Mouse (Mus musculus) heart, embryonic 11.5 days (tissue): Measurements from ENCODE around the gene Dnttip1. TPM values are rescaled to one million over a fixed set of nuclear protein-coding genes. Genes with fewer than 3 reads are reported as not detected.
"Not testable (repeated sequence)": the region's sequence is repeated elsewhere in the genome, so short reads cannot be mapped to it uniquely, and the experiment has no call there.

Experiments
- ATAC-seq: fragments of 200-750 bp; cut with Nextera tagmentation; replicated peaks from 2 replicates; pipeline ENCODE4 v1.8.0; 2017; ENCODE audit warnings: moderate library complexity; ENCODE audit not compliant: insufficient number of reproducible peaks, low FRiP score, low TSS enrichment
- H3K27ac ChIP-seq: fragments of 300-500 bp; sonication (generic); 2 replicates; pipeline ENCODE4 v1.5.1; 2014; ENCODE audit warnings: mild to moderate bottlenecking, low read depth, low read length
- H3K27me3 ChIP-seq: fragments of 300-500 bp; sonication (generic); 2 replicates; pipeline ENCODE4 v1.6.1; 2014; ENCODE audit warnings: mild to moderate bottlenecking, low read length, mixed read lengths; ENCODE audit not compliant: control insufficient read depth, insufficient read depth
- H3K36me3 ChIP-seq: fragments of 300-500 bp; sonication (generic); 2 replicates; pipeline ENCODE4 v1.6.1; 2014; ENCODE audit warnings: mild to moderate bottlenecking, low read length, moderate library complexity, mixed read lengths; ENCODE audit not compliant: control insufficient read depth, insufficient read depth
- H3K4me1 ChIP-seq: fragments of 300-500 bp; sonication (generic); 2 replicates; pipeline ENCODE4 v1.6.1; 2014; ENCODE audit warnings: low read length; ENCODE audit not compliant: control insufficient read depth, insufficient read depth
- H3K4me2 ChIP-seq: fragments of 300-500 bp; sonication (generic); 2 replicates; pipeline ENCODE4 v1.6.1; 2014; ENCODE audit warnings: mild to moderate bottlenecking, moderate library complexity
- H3K4me3 ChIP-seq: fragments of 300-500 bp; sonication (generic); 2 replicates; pipeline ENCODE4 v1.5.1; 2014; ENCODE audit warnings: low read depth, low read length
- H3K9ac ChIP-seq: fragments of 300-500 bp; sonication (generic); 2 replicates; pipeline ENCODE4 v1.6.1; 2014; ENCODE audit warnings: mild to moderate bottlenecking, low read depth, low read length, moderate library complexity
- H3K9me3 ChIP-seq: fragments of 300-500 bp; sonication (generic); replicated peaks from 2 replicates; pipeline ENCODE4 v1.6.1; 2016; ENCODE audit warnings: low read length; ENCODE audit not compliant: control insufficient read depth
- WGBS: fragments of 180-500 bp; shearing (Covaris S2); extraction: QIAGEN DNeasy Blood & Tissue Kit; methylation state at CpG from one replicate; pipeline ENCODE4 v1.1.7; 2014; ENCODE audit not compliant: insufficient replicate concordance; 5-methylcytosine and 5-hydroxymethylcytosine counted together
- polyA plus RNA-seq: library from polyadenylated mRNA; unstranded; fragments of >200 nt; fragmentation: Nextera tagmentation; extraction: Ambion mirVana; gene quantifications from 2 replicates; pipeline ENCODE4 v1.2.1, GENCODE M21; 2014

The Dnttip1 gene
- polyA plus RNA-seq, 1 experiment from 2014 or later, result 57.3 TPM

DNA sequence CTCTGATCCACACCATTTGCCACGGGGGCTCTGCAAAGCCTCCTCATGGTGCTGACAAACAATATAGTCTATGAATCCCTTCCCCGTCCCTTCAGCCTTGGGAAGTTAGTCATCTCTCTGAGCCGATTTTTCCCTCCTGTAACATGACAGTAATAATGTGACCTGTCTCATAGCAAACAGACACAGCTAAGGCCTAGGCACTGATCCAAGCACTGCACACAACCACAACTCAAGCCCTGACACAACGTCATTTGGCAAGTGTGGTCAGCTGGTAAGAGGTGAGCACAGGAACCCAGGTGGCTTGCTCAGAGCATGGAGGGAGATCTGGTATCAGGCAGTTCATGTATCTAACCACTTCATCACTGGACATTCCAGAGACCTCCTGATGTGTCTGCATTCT lies 50.1 kb downstream of the Dnttip1 start:
- Histone ChIP-seq H3K27ac (no peak overlapping the region), H3K4me2 (no peak overlapping the region), H3K4me3 (no peak overlapping the region), H3K4me1 (0 out of 2 replicates have a peak, but pooled peaks cover 7% of the 10 kb centered on the region), H3K27me3 (no peaks in the 10 kb centered on the region), H3K9ac (no peak overlapping the region), H3K36me3 (peaks cover 20% of the 10 kb centered on the region; the same call in 1 of the 2 replicates), H3K9me3 (no peaks in the 10 kb centered on the region)
- no peak for ATAC-seq
- WGBS, result 77% methylated on average over 4 of the region's 4 CpGs

DNA sequence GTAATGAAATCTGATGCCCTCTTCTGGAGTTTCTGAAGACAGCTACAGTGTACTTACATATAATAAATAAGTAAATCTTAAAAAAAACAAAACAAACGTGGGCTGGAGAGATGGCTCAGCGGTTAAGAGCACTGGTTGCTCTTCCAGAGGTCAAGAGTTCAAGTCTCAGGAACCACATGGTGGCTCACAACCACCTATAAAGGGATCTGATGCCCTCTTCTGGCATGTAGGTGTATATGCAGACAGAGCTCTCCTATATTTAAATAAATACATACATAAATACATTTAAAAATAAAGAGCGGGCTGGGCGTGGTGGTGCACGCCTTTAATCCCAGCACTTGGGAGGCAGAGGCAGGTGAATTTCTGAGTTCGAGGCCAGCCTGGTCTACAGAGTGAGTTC lies 52.8 kb downstream of the Dnttip1 start:
- not testable (repeated sequence) for H3K9ac ChIP-seq, H3K9me3 ChIP-seq, H3K4me1 ChIP-seq, H3K4me3 ChIP-seq, H3K4me2 ChIP-seq, H3K27me3 ChIP-seq, ATAC-seq, H3K27ac ChIP-seq
- peaks cover 15% of the 10 kb centered on the region; the same call in 1 of the 2 replicates for H3K36me3 ChIP-seq
- WGBS, result 74% methylated on average over 6 of the region's 6 CpGs

DNA sequence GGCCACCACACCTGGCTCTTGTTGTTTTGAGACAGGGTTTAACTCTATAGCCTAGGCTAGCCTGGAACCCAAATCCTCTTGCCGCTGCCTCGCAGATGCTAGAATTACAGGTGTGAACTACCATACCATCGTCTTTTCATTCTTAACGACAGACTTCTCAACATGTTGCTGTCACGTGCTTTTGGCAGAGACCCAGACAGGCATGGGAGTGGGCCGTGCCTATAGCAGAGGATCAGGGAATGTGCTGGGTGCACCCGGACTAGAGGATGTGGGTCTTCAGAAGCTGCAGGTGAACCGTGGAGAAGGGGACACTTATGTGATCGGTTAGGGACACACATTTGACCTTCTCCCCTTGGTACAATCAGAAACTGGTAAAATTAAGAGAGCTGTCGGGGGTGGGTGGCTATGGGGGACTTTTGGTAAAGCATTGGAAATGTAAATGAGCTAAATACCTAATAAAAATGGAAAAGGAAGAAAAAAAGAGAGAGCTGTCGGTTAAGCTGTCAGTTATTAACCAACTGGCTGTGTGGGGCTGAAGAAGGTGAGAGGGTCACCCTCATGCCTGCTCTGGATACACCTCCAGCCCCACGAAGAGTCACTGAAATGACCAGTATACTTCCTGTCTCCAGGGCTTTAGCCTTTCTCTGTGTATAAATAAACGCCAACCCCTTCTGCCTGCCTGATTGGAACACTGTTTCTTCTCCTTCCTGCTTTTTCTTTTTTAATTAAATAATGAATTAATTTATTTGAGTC lies 54.6 kb downstream of the Dnttip1 start:
- ATAC-seq, result no peak
- Histone ChIP-seq H3K4me2 (no peak overlapping the region), H3K36me3 (peaks cover 10% of the 10 kb centered on the region; the same call in 1 of the 2 replicates), H3K9me3 (no peaks in the 10 kb centered on the region), H3K27ac (no peak overlapping the region), H3K9ac (no peak overlapping the region), H3K4me1 (peaks cover 6% of the 10 kb centered on the region), H3K4me3 (no peak overlapping the region), H3K27me3 (no peaks in the 10 kb centered on the region)
- WGBS, result 88% methylated on average over 13 of the region's 13 CpGs

DNA sequence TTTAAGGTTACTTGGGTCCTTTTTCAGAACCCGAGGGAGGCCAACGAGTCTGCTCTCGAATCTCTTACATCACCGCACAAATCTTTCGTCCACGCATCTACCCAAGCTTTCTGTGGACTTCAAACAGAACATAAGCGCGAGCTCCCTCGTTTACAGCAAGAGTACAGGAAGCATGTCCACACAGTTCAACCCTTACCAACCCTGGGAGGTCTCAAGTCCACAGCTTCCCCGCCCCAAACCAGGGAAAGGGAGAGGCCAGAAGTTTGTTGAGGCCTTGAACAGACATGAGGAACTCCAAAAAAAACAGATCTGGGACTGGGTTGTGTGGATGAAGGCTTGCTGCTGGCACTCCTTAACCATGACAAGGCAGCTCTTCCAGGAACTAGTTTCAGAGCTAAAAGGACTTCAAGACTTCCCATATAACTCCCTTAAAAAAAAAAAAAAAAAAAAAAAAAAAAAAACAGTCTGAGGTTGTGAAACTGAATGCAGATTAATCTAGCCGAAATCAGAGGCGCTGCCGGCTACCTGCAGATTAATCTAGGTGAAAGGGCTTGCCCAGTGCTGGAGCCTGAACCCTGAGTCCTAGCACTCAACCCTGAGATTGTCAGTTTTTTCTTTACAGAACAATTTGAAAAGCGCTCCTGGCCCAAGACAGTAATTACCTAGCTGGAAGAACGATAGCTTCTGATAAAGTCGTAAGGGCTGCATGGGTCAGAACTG lies 57.6 kb downstream of the Dnttip1 start:
- ATAC-seq, result no peak
- H3K4me2 ChIP-seq, result peak overlapping the region; percentile 70
- peaks cover 10% of the 10 kb centered on the region for H3K4me1 ChIP-seq
- H3K9me3 ChIP-seq, result no peaks in the 10 kb centered on the region
- no peaks in the 10 kb centered on the region for H3K27me3 ChIP-seq
- H3K9ac ChIP-seq, result peak overlapping the region; percentile 85
- no peak overlapping the region for H3K27ac ChIP-seq
- peak overlapping the region; percentile 88 for H3K4me3 ChIP-seq
- peaks cover 2% of the 10 kb centered on the region; the same call in 1 of the 2 replicates for H3K36me3 ChIP-seq
- WGBS, result 91% methylated on average over 16 of the region's 16 CpGs

DNA sequence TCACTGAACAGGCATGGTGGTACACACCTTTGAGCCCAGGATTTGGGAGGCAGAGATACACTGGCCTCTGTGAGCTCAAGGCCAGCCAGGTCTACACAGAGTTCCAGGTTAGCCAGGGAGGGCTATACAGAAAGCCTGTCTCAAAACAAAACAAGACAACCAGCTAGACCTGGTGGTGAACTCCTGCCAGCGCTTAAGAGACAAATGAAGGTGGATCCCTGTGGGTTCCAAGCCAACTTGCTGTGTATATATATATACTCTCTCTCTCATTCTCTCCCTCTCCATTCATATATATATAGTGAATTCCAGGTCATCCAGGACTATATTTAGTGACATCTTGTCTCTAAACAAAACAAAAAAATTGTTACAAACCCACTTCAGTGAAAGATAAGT lies 58.1 kb downstream of the Dnttip1 start:
- WGBS, result 61% methylated on average over 1 of the region's 1 CpGs
- no peaks in the 10 kb centered on the region for H3K27me3 ChIP-seq
- H3K9ac ChIP-seq, result peak overlapping the region; percentile 85
- peak overlapping the region; percentile 70 for H3K4me2 ChIP-seq
- no peak for ATAC-seq
- peaks cover 2% of the 10 kb centered on the region; the same call in 1 of the 2 replicates for H3K36me3 ChIP-seq
- H3K4me3 ChIP-seq, result peak overlapping the region; percentile 88
- H3K4me1 ChIP-seq, result peaks cover 10% of the 10 kb centered on the region
- no peaks in the 10 kb centered on the region for H3K9me3 ChIP-seq
- no peak overlapping the region for H3K27ac ChIP-seq

DNA sequence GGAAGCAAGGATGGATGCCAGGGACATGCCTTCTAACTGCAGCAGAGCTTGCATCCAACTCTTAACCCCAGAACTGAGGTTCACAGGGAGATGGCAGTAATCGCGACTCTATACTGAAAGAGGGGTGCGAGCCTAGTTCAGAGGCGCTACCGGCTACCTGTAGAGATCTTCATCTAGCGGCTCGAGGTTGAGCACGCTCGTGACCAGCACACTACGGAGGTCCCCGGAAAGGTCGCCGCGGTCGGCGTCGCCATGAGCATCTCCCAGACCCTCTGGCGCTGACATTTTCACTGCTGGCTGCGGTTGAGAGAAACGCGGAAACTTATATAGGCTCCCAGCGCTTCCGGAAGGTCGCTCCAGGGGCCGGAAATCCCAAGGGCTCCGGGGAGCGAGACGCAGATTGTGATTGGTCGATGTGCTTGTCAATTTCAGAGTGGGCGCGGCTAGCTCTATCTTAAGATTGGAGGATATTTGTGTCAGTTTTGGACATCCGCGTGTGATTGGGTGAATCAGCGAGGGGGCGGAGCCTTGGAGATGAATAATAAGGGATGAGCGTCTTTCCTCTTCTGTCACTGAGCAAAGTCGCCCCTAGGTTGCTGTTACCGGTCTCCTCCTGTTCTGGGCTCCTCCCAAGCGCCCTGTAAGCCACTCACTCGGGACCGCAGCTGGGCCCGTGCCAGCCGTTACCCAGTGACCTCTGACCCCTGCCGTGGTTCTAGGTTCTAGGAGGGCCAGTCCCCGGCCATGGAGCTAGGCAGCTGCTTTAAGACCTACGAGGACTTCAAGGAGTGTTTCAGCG lies 58.9 kb downstream of the Dnttip1 start, which contains the start of the genes Acot8 and Zswim3:
Acot8 (minus strand) TSS at position 350 of the 799 bp plus-strand sequence.
Zswim3 (plus strand) TSS at position 566 of the 799 bp plus-strand sequence.
- Histone ChIP-seq H3K27ac (peak within 1 kb of the TSS; percentile 87), H3K4me3 (peak within 1 kb of the TSS; percentile 88), H3K9ac (peak within 1 kb of the TSS; percentile 85), H3K36me3 (peaks cover 2% of the 10 kb centered on the region; the same call in 1 of the 2 replicates), H3K27me3 (no peaks in the 10 kb centered on the region), H3K9me3 (no peaks in the 10 kb centered on the region), H3K4me1 (peaks cover 10% of the 10 kb centered on the region), H3K4me2 (peak within 1 kb of the TSS; percentile 70)
- WGBS, result under 1% methylated on average over 47 of the region's 47 CpGs
- ATAC-seq, result peak; percentile 96

DNA sequence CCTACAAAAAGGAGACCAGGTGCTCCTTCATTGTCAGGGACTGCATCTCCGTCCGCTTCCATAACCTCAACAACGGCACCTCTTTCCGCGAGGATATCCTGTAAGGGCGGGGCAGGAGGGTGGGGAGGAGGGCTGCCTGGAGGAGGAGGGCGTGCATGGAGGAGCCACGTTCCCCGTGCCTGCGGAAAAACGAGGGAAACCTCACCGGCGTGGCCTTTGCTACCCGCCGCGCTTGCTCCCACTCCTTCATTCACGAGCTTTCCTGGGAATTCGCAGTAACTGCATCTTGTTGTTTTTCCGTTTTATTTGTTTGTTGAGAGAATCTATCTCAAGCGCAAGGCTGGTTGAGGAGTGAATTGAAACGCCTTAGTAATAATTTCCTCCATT lies 59.5 kb downstream of the Dnttip1 start:
- H3K4me3 ChIP-seq, result peak overlapping the region; percentile 88
- ATAC-seq, result peak; percentile 63
- no peaks in the 10 kb centered on the region for H3K9me3 ChIP-seq
- 1% methylated on average over 21 of the region's 21 CpGs for WGBS
- peaks cover 10% of the 10 kb centered on the region for H3K4me1 ChIP-seq
- peak overlapping the region; percentile 67 for H3K27ac ChIP-seq
- no peaks in the 10 kb centered on the region for H3K27me3 ChIP-seq
- H3K9ac ChIP-seq, result peak overlapping the region; percentile 83
- peaks cover under 1% of the 10 kb centered on the region; the same call in 1 of the 2 replicates for H3K36me3 ChIP-seq
- peak overlapping the region; percentile 70 for H3K4me2 ChIP-seq

DNA sequence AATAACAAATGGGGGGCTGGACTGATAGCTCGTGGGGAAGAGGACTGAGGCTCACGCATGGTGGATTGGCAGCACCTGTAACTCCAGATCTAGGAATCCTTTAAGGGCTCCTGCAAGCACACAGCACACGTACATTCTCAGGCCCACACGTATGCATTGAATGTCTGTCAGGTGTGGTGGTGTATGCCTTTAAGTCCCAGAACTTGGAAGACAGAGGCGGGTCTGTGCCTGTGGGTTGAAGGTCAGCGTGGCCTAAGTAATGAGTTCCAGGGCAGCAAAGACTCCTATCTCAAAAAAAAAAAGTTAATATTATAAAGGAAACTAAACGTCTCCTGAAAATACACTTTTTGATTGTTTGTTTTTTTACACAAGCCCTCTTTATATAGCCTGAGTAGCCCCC lies 60.8 kb downstream of the Dnttip1 start:
- H3K9me3 ChIP-seq, result no peaks in the 10 kb centered on the region
- no peak overlapping the region for H3K27ac ChIP-seq
- no peak overlapping the region for H3K9ac ChIP-seq
- H3K4me3 ChIP-seq, result no peak overlapping the region
- peaks cover 10% of the 10 kb centered on the region for H3K4me1 ChIP-seq
- no peak for ATAC-seq
- 69% methylated on average over 7 of the region's 7 CpGs for WGBS
- no peak overlapping the region for H3K4me2 ChIP-seq
- no peaks in the 10 kb centered on the region for H3K27me3 ChIP-seq
- no peaks in the 10 kb centered on the region for H3K36me3 ChIP-seq
